Mouse (Mus musculus): ENCODE results near the gene Lsg1. TPM values are rescaled to one million over a fixed set of nuclear protein-coding genes. Genes with fewer than 3 reads are reported as not detected.
A peak's percentile ranks its signal among the peaks of the same experiment; 100 is the strongest.

Gene Lsg1
- polyA plus RNA-seq (2015; fragmentation: Nextera tagmentation; extraction: Ambion mirVana) = 52.4 and 54.5 TPM in 2 replicates

DNA sequence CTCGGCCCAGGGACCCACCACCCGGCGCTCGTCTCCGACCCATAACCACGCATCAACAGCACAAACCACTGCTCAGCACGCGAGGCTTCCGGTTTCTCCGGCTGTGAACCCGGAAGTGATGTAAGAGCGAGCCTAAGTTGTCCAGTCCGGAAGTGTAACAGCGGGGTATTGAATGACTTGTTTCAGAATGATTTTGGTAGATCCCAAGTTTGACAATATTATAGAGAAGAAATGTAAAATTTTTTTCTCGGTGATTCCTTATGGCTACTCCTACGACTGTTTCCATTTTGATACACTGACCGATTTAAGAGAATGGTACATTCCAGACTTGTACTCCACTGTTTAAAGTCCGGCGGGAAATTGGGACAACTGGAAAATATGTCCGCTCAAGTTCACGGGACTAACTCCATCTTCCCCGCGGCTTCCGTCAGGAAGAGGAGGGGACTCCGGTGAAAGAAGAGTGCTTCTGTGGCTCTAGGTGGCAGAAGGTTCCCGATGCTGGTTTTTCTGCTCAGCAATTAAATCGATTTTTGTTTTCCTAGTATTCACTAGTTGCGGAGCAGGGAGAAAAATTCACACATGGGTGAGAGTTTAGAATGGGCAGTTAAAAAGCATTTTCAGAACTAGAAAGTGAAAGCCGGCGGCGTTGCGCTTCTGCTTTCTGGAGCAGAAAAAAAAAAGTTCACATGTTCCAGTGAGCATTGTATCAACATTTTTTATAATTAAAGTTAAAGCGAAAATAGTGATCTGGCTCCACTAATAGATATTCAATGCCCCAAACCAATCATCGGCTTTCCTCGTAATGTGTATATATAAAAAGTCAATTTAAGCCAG, at the start of gene Lsg1:
Gene Lsg1, minus strand, starts transcription at position 99 of the 834 bp plus-strand sequence.
- peak; percentile 95 for ATAC-seq (ENCODE audit: low read depth)
- H3K4me1 ChIP-seq (replicated peaks) = peaks cover 20% of the 10 kb centered on the region
- 4% methylated on average over 35 of the region's 35 CpGs for WGBS
- H3K9me3 ChIP-seq = no peaks in the 10 kb centered on the region
- peak within 1 kb of the TSS; percentile 72 for H3K4me3 ChIP-seq
- peak within 1 kb of the TSS; percentile 25 for H3K27ac ChIP-seq (replicated peaks)
- H3K36me3 ChIP-seq = peaks cover 28% of the 10 kb centered on the region
- no peaks in the 10 kb centered on the region for H3K27me3 ChIP-seq
- peak within 1 kb of the TSS; percentile 73 for H3K9ac ChIP-seq
- H3K4me2 ChIP-seq = peak within 1 kb of the TSS; percentile 96

- WGBS = 68% methylated on average over 8 of the region's 8 CpGs
- no peaks in the 10 kb centered on the region for H3K9me3 ChIP-seq
- H3K9ac ChIP-seq = no peak overlapping the region
- no peaks in the 10 kb centered on the region for H3K4me1 ChIP-seq (replicated peaks)
- H3K27ac ChIP-seq (replicated peaks) = no peak overlapping the region
- no peaks in the 10 kb centered on the region for H3K36me3 ChIP-seq
- H3K4me3 ChIP-seq = no peak overlapping the region
- no peak for ATAC-seq (ENCODE audit: low read depth)
- H3K4me2 ChIP-seq = no peak overlapping the region
- no peaks in the 10 kb centered on the region for H3K27me3 ChIP-seq
Measured at GRCm38 (mm10) chr16:30633906-30634746, 46.7 kb upstream of the Lsg1 start.

GRCm38 (mm10) chr16:30629509-30629908, 42.1 kb upstream of the Lsg1 start:
- no peaks in the 10 kb centered on the region for H3K27me3 ChIP-seq
- H3K27ac ChIP-seq (replicated peaks) = no peak overlapping the region
- H3K4me3 ChIP-seq = no peak overlapping the region
- H3K9ac ChIP-seq = no peak overlapping the region
- H3K4me2 ChIP-seq = no peak overlapping the region
- no peaks in the 10 kb centered on the region for H3K9me3 ChIP-seq
- 0 out of 2 replicates have a peak, but pooled peaks cover 4% of the 10 kb centered on the region for H3K4me1 ChIP-seq (replicated peaks)
- H3K36me3 ChIP-seq = no peaks in the 10 kb centered on the region
- WGBS = 93% methylated on average over 5 of the region's 5 CpGs
- ATAC-seq (ENCODE audit: low read depth) = no peak

DNA sequence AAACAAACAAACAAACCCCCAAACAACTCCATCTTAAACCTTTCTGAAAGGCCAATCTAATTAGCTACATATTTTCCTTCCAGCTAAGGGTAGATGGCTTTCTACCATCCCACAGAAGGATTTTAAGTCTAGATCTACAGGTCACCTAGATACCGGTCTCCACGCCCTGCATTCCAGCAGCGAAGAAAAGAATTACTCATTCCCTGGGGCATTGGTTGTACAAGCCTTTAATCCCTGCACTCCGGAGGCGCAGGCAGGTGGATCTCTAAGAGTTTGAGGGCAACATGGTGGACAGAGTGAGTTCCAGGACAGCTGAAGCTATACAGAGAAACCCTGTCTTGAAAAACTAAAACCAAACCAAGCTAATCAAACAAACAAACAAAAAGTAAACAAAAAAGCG, 41.0 kb upstream of the Lsg1 start:
- Histone ChIP-seq H3K4me1 (replicated peaks) (0 out of 2 replicates have a peak, but pooled peaks cover 4% of the 10 kb centered on the region), H3K9me3 (no peaks in the 10 kb centered on the region), H3K9ac (no peak overlapping the region), H3K36me3 (no peaks in the 10 kb centered on the region), H3K4me2 (no peak overlapping the region), H3K4me3 (no peak overlapping the region), H3K27me3 (no peaks in the 10 kb centered on the region), H3K27ac (replicated peaks) (no peak overlapping the region)
- no peak for ATAC-seq (ENCODE audit: low read depth)
- 72% methylated on average over 6 of the region's 6 CpGs for WGBS

GRCm38 (mm10) chr16:30627586-30628337, 40.4 kb upstream of the Lsg1 start:
- Histone ChIP-seq H3K9me3 (no peaks in the 10 kb centered on the region), H3K9ac (no peak overlapping the region), H3K4me2 (no peak overlapping the region), H3K27ac (replicated peaks) (0 out of 2 replicates have a peak overlapping the region, but pooled peaks have one; percentile 19), H3K27me3 (no peaks in the 10 kb centered on the region), H3K36me3 (no peaks in the 10 kb centered on the region), H3K4me3 (no peak overlapping the region), H3K4me1 (replicated peaks) (0 out of 2 replicates have a peak, but pooled peaks cover 4% of the 10 kb centered on the region)
- 70% methylated on average over 11 of the region's 11 CpGs for WGBS
- no peak for ATAC-seq (ENCODE audit: low read depth)

DNA sequence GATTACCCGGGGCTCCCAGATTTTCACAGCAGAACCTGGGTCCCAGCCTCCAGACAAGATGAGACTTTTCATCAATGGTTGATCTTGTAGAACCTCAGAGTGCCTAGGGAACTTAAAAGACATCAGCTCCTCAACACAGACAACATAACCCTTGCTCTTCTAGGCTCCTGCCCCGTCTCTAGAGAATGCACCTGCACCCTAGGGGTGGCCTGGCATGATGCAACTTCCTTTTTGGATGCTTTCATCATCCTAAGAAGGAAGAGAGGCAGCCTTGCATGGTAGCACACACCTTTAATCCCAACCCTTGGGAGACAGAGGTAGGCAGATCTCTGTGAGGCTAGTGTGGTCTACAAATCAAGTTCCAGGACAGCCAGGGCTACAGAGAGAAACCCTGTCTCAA, 37.2 kb upstream of the Lsg1 start:
- no peak overlapping the region for H3K4me3 ChIP-seq
- no peak overlapping the region for H3K9ac ChIP-seq
- no peaks in the 10 kb centered on the region for H3K27me3 ChIP-seq
- 71% methylated on average over 2 of the region's 2 CpGs for WGBS
- no peak for ATAC-seq (ENCODE audit: low read depth)
- no peak overlapping the region for H3K4me2 ChIP-seq
- no peak overlapping the region for H3K27ac ChIP-seq (replicated peaks)
- no peaks in the 10 kb centered on the region for H3K9me3 ChIP-seq
- 0 out of 2 replicates have a peak, but pooled peaks cover 4% of the 10 kb centered on the region for H3K4me1 ChIP-seq (replicated peaks)
- no peaks in the 10 kb centered on the region for H3K36me3 ChIP-seq

DNA sequence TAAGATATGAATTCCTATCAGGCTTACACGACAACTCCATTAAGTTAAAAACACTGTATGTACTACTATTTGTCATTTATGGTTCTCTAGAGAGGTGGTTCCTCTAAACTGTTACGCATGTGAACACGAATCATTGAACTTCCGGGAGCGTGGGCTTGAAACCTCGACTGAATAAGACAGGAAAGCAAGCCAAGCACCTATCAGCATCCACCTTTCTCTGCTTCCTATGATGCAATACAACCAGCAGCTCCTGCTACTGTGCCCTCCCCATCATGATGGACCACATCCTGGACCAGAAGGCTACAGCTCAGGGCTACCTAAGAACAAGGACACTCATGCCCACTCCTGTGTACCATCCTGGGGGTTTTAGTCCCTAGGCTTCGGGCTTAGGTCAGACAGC, 36.3 kb upstream of the Lsg1 start:
- Histone ChIP-seq H3K27ac (replicated peaks) (no peak overlapping the region), H3K4me1 (replicated peaks) (0 out of 2 replicates have a peak, but pooled peaks cover 4% of the 10 kb centered on the region), H3K9me3 (no peaks in the 10 kb centered on the region), H3K4me3 (no peak overlapping the region), H3K4me2 (no peak overlapping the region), H3K9ac (no peak overlapping the region), H3K27me3 (no peaks in the 10 kb centered on the region), H3K36me3 (no peaks in the 10 kb centered on the region)
- WGBS = 69% methylated on average over 7 of the region's 7 CpGs
- no peak for ATAC-seq (ENCODE audit: low read depth)

- Histone ChIP-seq H3K36me3 (no peaks in the 10 kb centered on the region), H3K4me1 (replicated peaks) (peaks cover 15% of the 10 kb centered on the region; the same call in 1 of the 2 replicates), H3K27me3 (no peaks in the 10 kb centered on the region), H3K27ac (replicated peaks) (no peak overlapping the region), H3K4me3 (no peak overlapping the region), H3K9ac (no peak overlapping the region), H3K4me2 (no peak overlapping the region), H3K9me3 (no peaks in the 10 kb centered on the region)
- 85% methylated on average over 3 of the region's 3 CpGs for WGBS
- ATAC-seq (ENCODE audit: low read depth) = no peak
Measured at GRCm38 (mm10) chr16:30616281-30616680, 28.9 kb upstream of the Lsg1 start.

DNA sequence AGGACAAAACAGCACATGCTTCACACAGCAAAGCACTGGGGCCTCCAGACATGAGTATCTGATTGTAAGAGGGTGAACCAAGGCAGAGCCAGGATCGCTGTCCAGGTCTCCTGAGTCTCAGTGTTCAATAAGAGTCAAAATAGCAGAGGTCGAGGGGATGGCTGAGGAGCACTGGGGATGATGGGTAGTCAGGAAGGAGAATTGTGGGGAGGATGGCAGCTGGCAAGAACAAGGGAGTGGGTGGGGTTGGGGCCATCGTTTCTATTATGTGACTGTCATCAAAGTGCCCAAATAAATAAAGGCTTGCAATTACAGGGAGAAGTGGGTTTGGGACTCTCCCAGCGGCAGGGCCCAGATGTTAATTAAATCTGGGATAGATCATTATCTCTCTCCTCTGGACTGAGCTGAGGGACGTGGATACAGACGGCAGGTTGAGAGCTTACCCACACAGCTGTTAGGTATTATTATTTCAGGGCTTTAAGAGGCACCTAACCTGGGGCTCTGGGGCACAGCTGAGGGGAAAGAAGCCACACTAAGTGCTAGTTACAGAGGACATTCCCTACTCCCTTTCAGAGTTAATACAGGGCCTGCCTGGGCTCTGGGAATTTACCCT, 27.4 kb upstream of the Lsg1 start:
- Histone ChIP-seq H3K4me2 (no peak overlapping the region), H3K4me3 (no peak overlapping the region), H3K27me3 (no peaks in the 10 kb centered on the region), H3K9me3 (no peaks in the 10 kb centered on the region), H3K36me3 (no peaks in the 10 kb centered on the region), H3K9ac (no peak overlapping the region), H3K27ac (replicated peaks) (peak overlapping the region; percentile 64; the same call in 1 of the 2 replicates), H3K4me1 (replicated peaks) (peaks cover 15% of the 10 kb centered on the region; the same call in 1 of the 2 replicates)
- 10% methylated on average over 6 of the region's 6 CpGs for WGBS
- ATAC-seq (ENCODE audit: low read depth) = peak; percentile 76

GRCm38 (mm10) chr16:30614122-30614521, 26.7 kb upstream of the Lsg1 start:
- no peaks in the 10 kb centered on the region for H3K9me3 ChIP-seq
- no peaks in the 10 kb centered on the region for H3K27me3 ChIP-seq
- no peak overlapping the region for H3K4me2 ChIP-seq
- H3K27ac ChIP-seq (replicated peaks) = 0 out of 2 replicates have a peak overlapping the region, but pooled peaks have one; percentile 64
- 7% methylated on average over 5 of the region's 5 CpGs for WGBS
- H3K4me3 ChIP-seq = no peak overlapping the region
- H3K36me3 ChIP-seq = no peaks in the 10 kb centered on the region
- ATAC-seq (ENCODE audit: low read depth) = no peak
- H3K4me1 ChIP-seq (replicated peaks) = peaks cover 15% of the 10 kb centered on the region; the same call in 1 of the 2 replicates
- no peak overlapping the region for H3K9ac ChIP-seq

DNA sequence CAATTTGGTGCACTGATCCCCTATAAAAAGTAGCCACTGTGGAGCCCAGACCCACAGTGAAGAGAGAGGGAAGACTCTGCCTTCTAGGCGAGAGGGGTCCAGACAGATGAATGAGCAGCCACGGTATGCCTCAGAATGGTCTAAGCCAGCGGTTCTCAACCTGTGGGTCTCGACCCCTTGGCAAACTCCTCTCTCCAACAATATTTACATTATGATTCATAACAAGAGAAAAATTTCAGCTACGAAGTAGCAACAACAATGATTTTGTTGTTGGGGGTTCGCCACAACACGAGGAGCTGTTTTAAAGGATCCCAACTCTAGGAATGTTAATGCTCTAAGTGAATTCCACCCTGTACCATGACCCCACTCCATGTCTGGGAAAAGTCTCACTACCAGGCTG, 25.7 kb upstream of the Lsg1 start:
- H3K27ac ChIP-seq (replicated peaks) = no peak overlapping the region
- peaks cover 4% of the 10 kb centered on the region; the same call in 1 of the 2 replicates for H3K27me3 ChIP-seq
- 74% methylated on average over 7 of the region's 7 CpGs for WGBS
- peaks cover 15% of the 10 kb centered on the region; the same call in 1 of the 2 replicates for H3K4me1 ChIP-seq (replicated peaks)
- no peak overlapping the region for H3K4me3 ChIP-seq
- H3K9ac ChIP-seq = no peak overlapping the region
- no peaks in the 10 kb centered on the region for H3K36me3 ChIP-seq
- H3K4me2 ChIP-seq = no peak overlapping the region
- H3K9me3 ChIP-seq = no peaks in the 10 kb centered on the region
- no peak for ATAC-seq (ENCODE audit: low read depth)
